Mouse (Mus musculus) CD4-positive helper T cell, adult 2 months (primary cell): ENCODE data around the gene Capns1.

ENCODE experiments used
- DNase-seq: peaks from one replicate; pipeline ENCODE4 v3.0.0-alpha.2; 2012; ENCODE audit warnings: low read depth, missing footprints, low spot score

Capns1 gene

DNA sequence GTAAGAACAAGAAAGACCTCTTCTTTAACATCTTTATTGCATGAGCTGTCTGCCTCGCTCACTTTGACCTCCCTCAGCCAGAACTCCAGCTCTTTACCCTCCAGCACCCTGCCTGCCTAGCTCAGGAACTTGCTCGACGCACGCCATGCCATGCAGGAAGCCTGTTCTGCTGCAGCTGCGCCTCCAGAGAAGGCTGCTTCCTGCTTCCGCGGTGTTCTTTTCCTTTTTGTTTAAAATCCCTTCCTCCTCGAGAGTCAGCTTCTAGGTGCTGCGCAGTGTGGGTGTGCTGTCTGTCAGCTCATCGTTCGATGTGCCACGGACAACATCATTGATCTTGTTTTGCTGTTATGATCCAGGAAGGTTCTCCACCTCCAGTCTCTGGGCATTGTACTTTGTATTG, 22.1 kb downstream of the Capns1 start:
- peak; percentile 30 for DNase-seq

DNA sequence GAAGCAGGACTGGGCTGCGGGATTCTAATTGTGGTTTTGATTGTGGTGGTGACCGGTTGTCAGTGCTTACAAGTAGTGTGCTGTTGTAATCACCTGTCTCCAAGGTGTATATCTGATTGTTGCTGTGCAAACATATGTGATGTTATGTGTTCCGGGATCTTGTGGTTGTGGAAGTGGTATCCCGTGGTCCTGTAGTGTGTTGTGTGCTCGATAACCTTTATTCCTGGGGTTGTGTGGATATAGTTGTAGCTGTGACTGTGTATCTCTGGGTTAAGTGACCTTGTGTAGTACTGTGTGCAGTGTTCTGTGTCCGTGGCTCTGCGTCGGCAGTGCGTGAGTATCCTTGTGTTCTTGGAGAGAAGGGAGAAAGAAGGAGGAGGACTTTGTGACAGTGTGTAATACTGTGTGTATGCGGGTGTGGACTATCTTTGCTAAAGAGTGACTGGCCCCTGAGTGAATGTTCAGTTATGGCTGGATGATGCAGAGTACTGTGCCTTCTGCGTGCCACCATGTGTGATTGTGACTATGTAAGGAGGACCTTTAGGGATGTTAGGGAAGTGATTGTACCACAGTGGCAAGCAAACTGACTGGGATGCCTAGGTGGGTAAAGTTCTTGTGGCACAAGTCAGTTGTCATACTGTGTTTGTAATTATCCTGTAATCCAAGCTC, 28.2 kb downstream of the Capns1 start:
- DNase-seq: no peak

DNA sequence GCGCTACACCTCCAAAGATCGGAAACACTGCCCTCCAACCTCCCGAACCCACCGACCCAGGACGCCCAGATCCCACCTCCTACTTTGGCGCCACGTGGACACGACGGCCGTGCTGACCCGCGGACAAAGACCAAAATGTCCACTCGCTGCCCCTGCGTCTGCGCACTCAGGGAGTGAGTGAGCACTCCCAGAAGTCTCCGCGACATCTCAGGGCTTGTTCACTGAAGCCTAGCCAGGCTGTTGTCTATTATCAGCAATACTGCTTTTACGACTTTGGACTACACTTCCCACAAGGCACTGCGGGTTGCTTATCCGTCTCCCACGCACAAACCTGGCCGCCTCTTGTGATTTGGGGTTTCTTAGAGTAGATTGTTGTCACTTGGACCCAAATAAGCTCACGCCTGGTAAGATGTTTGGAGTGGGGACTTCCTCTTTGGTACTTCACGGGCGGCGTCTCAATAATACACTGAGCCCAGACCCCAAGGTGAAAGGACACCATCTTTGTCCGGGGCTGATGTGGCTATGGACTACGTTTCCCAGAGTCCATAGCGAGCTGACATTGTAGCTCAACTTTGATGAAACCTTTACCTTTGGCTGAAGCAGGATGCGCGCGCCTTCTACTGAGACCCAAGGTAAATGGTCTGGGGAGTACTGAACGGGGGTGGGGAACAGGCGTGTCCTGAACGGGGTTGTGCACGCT, 28.9 kb downstream of the Capns1 start, which contains the start of gene Zfp146:
Gene Zfp146, minus strand, starts transcription at position 168 of the 700 bp plus-strand sequence.
- peak; percentile 93 for DNase-seq

DNA sequence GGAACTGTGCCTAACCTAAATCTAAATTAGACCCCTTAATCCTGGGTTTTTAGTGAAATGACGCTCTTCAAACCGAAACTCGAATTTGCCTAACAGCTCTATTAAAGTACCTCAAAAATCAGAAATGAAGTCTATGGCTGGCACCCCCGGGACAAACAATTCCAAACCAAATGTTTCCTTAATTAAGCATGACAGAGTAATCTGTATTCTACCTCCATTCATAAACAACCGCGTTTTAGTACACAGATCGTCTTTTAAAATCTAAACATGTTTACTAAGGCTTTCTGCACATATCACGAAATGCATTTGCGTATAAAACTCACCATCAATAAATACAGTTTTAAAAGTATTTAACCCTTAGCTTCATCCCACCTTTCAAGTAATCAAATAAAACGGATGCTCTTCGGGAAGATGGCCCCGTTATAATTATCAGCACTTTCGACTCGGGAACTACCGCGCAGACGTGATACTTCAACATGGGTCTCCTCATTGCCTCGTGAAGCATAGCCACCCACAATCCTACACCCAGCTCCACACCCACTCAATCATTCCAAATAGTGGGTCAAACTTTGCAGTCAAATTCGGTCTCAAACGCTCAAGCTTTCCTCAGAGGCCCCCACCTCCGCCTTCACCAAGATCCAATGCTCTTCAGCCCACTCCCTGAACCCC, 29.6 kb downstream of the Capns1 start:
- no peak for DNase-seq

DNA sequence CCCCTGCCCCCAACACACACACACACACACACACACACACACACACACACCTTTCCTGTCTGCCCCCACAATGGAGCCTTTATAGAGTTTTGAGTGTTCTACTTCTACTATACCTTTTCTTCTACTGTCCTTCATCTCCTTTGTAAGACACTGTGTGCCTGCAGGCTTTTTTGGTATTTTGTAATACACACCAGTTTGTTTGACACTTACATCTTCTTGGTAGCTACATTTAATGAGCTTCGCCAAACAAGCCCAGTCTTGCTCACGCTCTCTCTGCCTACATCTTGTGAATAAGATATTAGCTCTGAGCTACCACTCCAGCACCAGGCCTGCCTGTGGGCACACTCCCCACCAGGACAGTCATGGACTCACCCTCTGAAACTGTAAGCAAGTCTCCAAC, 33.9 kb downstream of the Capns1 start:
- no peak for DNase-seq

DNA sequence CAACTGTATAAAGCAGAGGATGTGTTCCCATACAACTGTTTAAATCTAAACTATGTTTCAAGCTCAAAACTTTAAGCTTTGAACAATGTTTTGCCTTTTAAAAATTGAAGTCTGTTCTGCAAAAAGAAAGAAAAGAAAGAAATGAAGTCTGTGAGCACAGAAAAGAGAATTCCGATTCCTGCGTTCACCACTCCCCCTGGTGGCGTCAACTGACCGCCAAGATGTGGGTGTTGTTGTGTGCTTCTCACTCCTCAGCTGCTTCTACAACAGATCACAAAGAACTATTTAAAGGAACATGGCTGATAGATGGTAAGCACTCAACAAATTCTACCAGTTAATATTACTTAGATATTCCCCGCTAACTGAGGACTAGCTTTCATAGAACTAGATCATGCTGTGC, 35.5 kb downstream of the Capns1 start:
- no peak for DNase-seq

DNA sequence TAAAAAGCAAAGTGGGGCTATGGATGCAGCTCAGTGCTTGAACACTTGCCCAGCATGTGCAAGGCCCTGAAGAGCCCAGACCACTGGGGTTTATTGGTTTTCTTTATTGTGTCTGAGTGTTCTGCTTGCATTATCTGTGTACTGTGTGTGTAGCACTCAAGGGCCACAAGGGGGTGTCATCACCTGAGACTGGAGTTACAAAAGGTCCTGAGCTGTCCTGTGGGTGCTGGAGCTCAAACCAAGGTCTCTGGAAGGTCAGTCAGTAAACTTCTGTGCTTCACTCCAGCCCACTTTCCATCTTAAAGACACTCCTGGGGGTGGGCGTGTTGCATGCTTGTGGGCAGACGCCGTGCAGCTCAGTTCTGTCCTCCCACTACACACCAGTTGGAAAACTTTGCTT, 43.1 kb downstream of the Capns1 start:
- no peak for DNase-seq

DNA sequence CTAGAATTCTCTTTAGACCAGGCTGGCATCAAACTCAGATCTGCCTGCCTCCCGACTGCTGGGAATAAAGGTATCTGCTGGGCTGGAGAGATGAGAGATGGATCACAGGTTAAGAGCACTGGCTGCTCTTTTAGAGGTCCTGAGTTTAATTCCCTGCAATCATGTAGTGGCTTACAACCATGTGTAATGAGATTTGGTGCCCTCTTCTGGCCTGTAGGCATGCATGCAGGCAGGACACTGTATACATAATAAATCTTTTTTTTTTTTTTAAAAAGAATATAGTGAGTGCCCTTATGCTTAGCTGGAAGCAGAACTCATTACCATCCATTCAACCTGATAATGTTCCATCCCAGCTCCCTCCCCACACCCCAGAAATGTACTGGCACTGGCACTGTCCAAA, 44.6 kb downstream of the Capns1 start:
- no peak for DNase-seq

DNA sequence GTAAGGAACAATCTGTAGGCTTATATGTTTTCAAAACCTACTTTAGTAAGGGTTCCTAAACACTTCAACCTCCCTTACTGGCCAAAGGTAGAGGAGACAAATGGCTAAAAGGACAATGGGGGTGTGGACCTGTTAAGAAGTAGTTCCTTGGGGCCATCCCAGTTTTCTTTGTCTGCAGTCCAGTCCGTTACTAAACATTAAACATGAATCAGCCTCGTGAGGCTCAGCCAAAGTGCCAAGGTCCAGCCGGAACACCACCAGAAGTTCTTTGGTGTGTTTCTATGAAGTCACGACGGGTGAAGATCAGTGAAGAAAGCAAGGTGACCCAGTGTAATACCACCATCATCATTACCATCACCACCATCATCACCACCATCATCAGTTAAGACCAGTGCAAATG, 51.6 kb downstream of the Capns1 start:
- DNase-seq: no peak

DNA sequence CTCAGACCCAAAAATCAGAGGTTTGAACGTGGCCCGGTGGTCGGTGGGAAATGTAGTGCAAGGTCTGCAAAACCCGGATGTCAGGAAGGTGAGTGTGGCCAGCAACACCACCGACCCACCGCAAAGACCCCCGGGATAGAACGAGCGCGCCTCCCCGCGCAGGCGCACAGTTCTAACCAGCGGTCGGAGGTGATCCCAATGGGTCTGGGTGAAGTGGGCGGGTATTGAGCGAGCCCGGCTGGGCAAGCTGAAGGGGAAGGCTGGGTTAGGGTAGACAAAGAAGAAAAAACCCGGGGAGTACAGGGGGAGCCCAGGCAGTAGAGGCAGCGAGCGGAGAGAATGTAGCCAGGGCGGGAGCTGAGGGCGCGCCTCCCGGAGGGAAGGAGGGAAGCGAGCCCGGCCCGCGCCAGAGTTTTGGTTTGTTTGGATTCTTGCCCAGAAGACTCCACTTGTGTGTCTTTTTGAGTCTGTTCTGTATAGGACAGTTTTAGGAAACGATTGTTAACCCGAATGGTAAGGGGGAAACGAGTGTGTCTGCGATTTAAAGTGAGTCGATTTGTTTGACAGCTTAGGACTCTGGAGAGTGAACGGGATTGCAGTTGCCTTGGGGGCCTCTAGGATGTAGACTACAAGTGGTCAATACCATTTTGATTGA, 54.9 kb downstream of the Capns1 start:
- no peak for DNase-seq

DNA sequence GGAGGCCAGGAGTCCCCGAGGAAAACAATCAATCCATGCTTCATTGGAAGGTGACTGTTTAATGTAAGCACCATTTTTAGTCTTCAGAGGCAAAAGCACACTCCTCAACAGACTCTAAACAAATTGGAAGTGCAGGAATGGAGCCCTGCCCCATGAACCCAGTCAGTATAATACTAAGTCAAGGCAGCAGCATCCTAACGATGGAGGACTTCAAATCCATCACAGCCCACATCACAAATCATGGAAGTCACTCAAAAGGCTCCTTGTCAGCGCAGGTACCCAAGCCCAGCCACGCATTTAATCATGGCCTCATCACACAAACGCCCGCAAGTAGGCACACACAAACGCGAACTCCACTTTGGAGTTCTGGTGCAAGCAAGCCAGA, 55.4 kb downstream of the Capns1 start:
- DNase-seq: no peak
